Mouse (Mus musculus) naive thymus-derived CD4-positive, alpha-beta T cell, adult 2 months (primary cell): Measurements from ENCODE around the gene Msn.
"Not testable (repeated sequence)": the region's sequence is repeated elsewhere in the genome, so short reads cannot be mapped to it uniquely, and the experiment has no call there.

Experiments
- DNase-seq: peaks from one replicate; pipeline ENCODE4 v3.0.0-alpha.2; 2011; ENCODE audit warnings: low read depth

The Msn gene

DNA sequence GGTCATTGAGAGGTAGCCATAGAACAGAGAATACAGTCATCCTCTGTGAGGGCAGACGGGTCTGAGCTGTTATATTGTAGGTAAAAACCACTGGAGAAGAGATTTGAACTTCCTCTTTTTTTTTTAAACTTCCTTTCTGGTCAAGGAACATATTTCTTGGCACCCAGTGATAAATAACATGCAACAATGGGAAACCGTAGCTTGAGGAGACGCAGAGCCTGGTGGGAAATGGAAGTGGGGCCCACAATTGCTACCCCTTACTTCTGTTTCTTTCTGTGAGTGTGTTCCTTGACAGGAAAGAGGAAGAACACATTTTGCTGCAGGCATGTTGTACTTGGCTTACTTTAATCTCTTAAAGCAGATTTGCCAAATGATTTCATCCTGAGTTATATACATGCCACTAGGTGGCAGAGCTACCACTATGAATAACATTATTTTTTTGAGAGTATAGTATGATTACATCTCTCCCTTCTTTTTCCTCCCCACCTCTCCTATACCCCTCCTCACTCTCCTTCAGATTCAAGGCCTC lies 49.2 kb downstream of the Msn start:
- no peak for DNase-seq

DNA sequence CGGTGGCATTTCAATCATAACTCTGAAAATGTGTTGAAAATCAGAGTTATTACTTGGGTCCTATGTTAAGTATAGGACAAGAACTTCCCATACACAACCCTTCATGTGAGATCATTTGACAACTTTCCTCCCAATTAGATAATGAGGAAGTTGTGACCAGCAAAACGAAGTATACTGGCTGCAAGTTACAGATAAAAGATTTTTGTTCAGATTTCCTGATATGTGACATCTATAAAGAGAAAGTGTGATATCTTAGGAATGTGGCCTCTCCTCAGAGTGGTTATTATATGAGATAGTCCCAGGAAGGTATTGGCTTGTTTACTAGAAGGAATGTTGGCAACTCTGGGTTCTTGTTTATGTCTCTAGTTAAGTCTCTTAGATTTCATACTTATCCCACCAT lies 52.4 kb downstream of the Msn start:
- DNase-seq: no peak

DNA sequence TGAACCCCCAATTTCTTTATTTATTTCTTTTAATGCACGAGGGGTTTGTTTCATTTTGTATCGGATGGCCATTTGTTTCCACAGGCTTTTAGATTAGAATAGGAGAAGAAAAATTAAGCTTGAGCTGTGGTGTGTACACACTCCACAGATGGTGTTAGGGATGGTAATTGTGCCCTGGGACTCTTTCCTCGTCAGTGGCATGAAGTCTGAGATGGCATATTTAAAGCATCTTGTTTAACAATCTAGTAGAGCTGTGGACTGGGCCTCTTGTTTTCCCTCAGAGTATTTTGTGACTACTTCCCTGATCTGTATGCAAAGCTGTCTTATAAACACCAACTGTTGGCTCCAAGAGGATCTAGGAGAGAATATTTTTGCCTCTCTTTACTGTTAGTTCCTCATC lies 57.5 kb downstream of the Msn start:
- no peak for DNase-seq

DNA sequence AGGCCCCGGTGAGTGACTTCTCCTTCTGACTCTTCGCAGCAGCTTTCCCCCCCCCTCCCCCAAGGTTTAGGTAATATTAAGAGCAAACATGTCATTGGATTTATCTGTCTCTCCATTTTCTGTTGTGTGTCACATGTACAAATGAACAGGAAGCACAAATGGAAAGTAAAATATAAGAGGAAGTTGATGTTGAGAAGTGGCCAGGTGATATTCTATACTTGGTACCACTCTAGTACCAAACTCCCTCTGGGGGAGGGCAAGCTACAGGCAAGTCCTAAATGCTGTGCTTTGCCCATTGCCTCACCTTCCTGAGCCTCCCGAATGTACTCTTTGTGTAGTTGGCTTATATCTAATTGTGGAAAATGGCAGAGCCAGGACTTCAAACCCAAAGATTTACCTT lies 62.1 kb downstream of the Msn start:
- DNase-seq: no peak

DNA sequence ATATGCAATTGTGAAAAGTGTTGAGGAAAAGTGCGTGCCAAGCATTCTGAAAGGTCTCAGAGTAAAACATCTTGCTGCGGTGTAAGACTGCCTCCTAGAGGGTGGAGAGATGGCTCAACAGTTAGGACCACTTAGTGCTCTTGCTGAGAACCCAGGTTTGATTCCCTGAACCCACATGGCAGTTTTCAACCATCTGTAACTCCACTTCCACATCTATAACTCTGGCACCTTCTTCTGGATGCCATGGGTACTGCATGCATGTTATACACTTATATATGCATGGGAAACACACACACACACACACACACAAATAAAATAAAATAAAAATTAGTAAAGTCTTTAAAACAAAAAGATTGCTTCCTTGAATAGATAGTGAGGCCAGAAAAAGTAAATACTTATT lies 66.7 kb downstream of the Msn start:
- peak; percentile 58 for DNase-seq

DNA sequence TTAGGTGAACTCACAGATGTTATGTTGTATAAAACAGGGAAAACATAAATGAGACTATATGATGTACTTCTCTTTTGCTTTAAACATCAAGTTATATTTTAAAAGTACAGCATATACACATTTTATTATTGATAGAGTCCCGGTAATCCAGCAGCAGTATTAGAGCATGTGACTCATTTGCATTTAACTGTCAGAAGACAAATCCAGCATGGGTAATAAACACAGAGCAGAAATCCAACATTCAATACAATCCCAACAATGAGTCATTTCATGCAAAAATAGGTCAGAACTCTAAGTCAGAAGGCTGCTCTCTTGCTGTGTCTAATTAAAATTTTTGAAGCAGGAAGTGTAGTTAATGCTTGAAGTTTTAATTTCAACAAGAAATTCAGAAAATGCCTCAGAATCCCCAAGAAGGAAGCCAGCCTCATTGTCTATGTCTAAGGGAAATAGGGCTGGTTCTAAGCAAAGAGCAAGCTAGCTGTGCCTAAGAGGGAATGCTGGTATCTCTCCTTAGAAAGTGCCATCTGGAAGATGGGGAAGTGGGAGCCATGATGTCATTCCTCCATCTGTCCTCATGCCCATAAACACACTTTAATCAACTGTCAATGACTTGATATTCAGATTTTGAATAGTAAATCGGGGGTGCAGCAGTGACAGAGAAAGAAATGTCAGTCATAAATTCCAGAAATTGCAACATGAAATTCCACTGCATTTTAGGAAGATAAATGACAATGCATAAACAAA lies 76.0 kb downstream of the Msn start:
- DNase-seq: no peak

DNA sequence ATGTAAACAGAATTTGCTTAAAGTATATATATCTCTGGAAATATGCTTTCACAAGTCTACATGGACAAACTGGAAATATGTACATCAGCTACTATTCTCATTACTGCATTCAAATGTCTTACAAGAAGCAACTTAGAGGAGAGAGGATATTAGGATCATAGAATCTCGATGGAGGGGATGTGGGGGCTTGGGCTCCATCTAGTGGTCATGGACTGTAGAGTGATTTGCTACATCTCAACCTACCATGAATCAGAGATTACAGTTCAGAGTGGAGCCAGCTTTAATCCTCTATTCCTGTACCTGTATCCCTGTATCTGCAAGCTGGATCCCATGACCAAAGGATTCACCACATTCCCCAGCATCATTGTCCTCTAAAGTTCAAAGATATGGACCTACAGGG lies 82.6 kb downstream of the Msn start:
- peak; percentile 69 for DNase-seq

DNA sequence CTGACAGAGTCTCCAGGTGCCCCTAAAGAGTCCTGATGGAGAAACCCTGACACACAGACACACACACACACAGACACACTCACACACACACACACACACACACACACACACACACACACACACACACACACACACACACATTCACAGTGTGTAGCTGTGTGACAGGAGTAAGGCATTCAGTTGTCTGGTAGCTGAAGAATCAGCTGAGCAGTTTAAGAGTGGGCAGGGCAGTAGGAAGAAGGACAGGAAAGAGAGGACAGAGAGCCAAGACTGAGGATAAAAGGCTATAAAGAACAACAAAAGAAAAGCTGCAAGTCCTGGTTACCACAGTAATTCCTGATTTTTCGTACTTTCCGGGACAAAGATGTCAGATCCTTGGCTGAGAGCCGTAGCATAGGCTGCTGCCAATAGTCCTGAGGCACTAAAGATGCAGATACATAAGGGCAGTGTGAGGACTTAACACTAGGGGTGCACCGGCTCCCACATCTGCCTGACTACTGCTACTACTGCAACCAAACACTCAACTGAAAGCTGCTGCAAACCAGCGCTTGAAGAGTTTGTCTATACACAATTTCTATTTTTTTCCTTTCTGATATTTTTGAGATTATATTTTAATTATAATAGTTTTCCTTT lies 88.4 kb downstream of the Msn start:
- DNase-seq: no peak

DNA sequence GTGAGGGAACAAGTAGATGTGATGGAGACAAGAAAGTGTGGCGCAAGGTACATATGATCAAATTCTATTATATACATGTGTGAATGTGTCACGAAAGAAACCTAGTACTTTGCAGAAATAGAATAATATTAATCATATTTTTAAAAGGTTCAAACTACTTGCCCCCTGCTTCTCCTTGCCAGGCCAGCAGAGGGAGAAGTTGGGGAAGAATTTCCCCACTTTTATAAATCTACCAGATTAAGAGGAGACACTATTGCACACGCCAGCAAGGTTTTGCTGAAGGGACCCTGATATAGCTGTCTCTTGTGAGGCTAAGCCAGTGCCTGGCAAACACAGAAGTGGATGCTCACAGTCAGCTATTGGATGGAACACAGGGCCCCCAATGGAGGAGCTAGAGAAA lies 109.3 kb downstream of the Msn start:
- DNase-seq: not testable (repeated sequence)

DNA sequence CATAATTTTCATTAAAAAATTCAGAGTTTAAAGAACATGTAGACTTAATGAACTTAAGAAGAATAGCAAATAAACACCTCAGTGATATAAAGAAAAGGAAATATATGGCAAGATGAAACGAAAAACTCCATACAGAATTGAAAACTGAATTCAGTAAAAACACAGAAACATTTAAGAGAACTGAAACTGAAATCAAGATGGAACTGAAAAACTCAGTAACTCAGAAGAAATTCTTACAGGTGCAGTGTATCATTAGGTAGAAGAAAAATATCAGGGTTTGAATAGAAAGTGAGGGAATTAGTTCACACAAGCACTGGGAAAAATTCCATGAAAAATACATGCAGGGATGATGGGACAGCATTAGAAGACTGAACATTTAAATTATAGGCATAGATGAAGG lies 111.0 kb downstream of the Msn start:
- DNase-seq: no peak

DNA sequence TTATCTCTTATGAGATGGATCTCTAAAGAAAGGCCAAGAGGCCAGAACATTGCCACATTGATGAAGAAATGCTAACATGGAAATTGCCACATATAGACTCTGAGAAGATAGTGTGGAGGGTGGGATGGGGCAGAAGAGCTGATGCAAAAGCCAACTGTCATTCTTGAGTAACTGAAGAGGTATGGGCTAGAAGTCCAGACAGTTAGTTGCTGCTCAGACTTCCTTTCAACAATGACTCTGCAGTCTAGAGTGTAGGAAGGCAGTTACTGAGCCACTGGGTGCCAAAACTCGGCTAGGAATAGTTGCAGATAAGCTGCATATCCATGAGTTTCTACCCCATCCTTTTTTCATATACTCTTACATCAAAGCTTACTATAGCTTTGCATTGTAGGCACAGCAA lies 122.2 kb downstream of the Msn start:
- DNase-seq: no peak
